Mouse (Mus musculus) heart, postnatal 25 days (tissue): ENCODE measurements around the gene Otog. TPM values are rescaled to one million over a fixed set of nuclear protein-coding genes. Genes with fewer than 3 reads are reported as not detected.

Source experiments
- DNase-seq: peaks from one replicate; pipeline ENCODE4 v3.0.0; 2022; ENCODE audit warnings: low spot score
- intact Hi-C: fragments of 180-260 bp; cut with DNase I; formaldehyde crosslinking; loops from one replicate; pipeline ENCODE4 v1.15.1; 2025
- total RNA-seq, 2 experiments: library from RNA; stranded (reverse); gene quantifications; 2 replicates each; pipeline ENCODE4 v1.2.3; 2021

Gene Otog
- total RNA-seq: not detected

- intact Hi-C loops: no loop called here
- no peak for DNase-seq
These were observed at the start of gene Otog for GRCm38 (mm10) chr7:46240696-46241095. Otog (plus strand) TSS chr7:46240987.

- DNase-seq: no peak
- intact Hi-C loops: no loop called here
These were observed 45.4 kb upstream of the Otog start for GRCm38 (mm10) chr7:46195356-46195755.

- DNase-seq: no peak
- intact Hi-C loops: loop anchor here (5.0 kb wide), 1 partner anchor 103 kb away; no protein-coding TSS in a partner anchor
These were observed 40.8 kb upstream of the Otog start for GRCm38 (mm10) chr7:46200021-46200420.

GRCm38 (mm10) chr7:46201649-46202048 lies 39.1 kb upstream of the Otog start:
- intact Hi-C loops: loop anchor here (5.0 kb wide), 1 partner anchor 104 kb away; no protein-coding TSS in a partner anchor
- no peak for DNase-seq

- intact Hi-C loops: loop anchor here (5.0 kb wide), 1 partner anchor 107 kb away; no protein-coding TSS in a partner anchor
- no peak for DNase-seq
These were observed 36.7 kb upstream of the Otog start for GRCm38 (mm10) chr7:46204046-46204471.

GRCm38 (mm10) chr7:46204775-46205174 lies 36.0 kb upstream of the Otog start:
- no peak for DNase-seq
- intact Hi-C loops: loop anchor here (5.0 kb wide), 1 partner anchor 107 kb away; no protein-coding TSS in a partner anchor

GRCm38 (mm10) chr7:46208131-46208530 lies 32.7 kb upstream of the Otog start:
- no peak for DNase-seq
- intact Hi-C loops: no loop called here

- no peak for DNase-seq
- intact Hi-C loops: no loop called here
These were observed 30.5 kb upstream of the Otog start for GRCm38 (mm10) chr7:46210276-46210675.

- no peak for DNase-seq
- intact Hi-C loops: no loop called here
These were observed 24.3 kb upstream of the Otog start for GRCm38 (mm10) chr7:46216481-46216880.

- no peak for DNase-seq
- intact Hi-C loops: no loop called here
These were observed 22.4 kb upstream of the Otog start for GRCm38 (mm10) chr7:46218415-46218814.

- intact Hi-C loops: no loop called here
- no peak for DNase-seq
These were observed 20.1 kb upstream of the Otog start for GRCm38 (mm10) chr7:46220591-46221129.

GRCm38 (mm10) chr7:46226253-46226652 lies 14.5 kb upstream of the Otog start:
- intact Hi-C loops: loop anchor here (1.0 kb wide), 1 partner anchor 130 kb away; no protein-coding TSS in a partner anchor
- no peak for DNase-seq

GRCm38 (mm10) chr7:46226936-46227335 lies 13.9 kb upstream of the Otog start:
- DNase-seq: peak; percentile 42
- intact Hi-C loops: loop anchor here (1.0 kb wide), 1 partner anchor 131 kb away; no protein-coding TSS in a partner anchor

- intact Hi-C loops: no loop called here
- no peak for DNase-seq
These were observed 4.8 kb upstream of the Otog start for GRCm38 (mm10) chr7:46235948-46236347.

GRCm38 (mm10) chr7:46236363-46236762 lies 4.4 kb upstream of the Otog start:
- intact Hi-C loops: no loop called here
- DNase-seq: no peak

- no peak for DNase-seq
- intact Hi-C loops: no loop called here
These were observed 3.6 kb upstream of the Otog start for GRCm38 (mm10) chr7:46237192-46237591.

- no peak for DNase-seq
- intact Hi-C loops: no loop called here
These were observed 2.4 kb upstream of the Otog start, which contains the start of gene Ush1c for GRCm38 (mm10) chr7:46238346-46238745. Ush1c (minus strand) TSS chr7:46238503.

GRCm38 (mm10) chr7:46240091-46240490 lies 696 bp upstream of the Otog start:
- intact Hi-C loops: no loop called here
- no peak for DNase-seq

GRCm38 (mm10) chr7:46246876-46247275 lies 6.1 kb downstream of the Otog start:
- intact Hi-C loops: no loop called here
- no peak for DNase-seq

GRCm38 (mm10) chr7:46247606-46248005 lies 6.8 kb downstream of the Otog start:
- DNase-seq: no peak
- intact Hi-C loops: no loop called here

GRCm38 (mm10) chr7:46251841-46252240 lies 11.1 kb downstream of the Otog start:
- intact Hi-C loops: no loop called here
- no peak for DNase-seq

- DNase-seq: no peak
- intact Hi-C loops: no loop called here
These were observed 35.4 kb downstream of the Otog start for GRCm38 (mm10) chr7:46276156-46276555.
